23 mouse cellular contexts compared by ENCODE assay signal in genomic region chr3:17632484-17632883, GRCm38 (mm10).
"Had no signal": no experiment of that assay in that cellular context is flagged by ENCODE, and none has a peak within 500 bp of the region (broad histone marks: within the 10 kb centered on the region; RNA-seq: fewer than 3 reads in every experiment).

No protein-coding gene starts in this region.

- H3K9ac ChIP-seq: limb, embryonic 13.5 days; liver, embryonic 12.5 days; liver, embryonic 15.5 days; lung, embryonic 15.5 days; neural tube, embryonic 13.5 days; stomach, embryonic 15.5 days had no signal

- H3K4me1 ChIP-seq: limb, embryonic 10.5 days; limb, embryonic 13.5 days; liver, embryonic 12.5 days; liver, embryonic 15.5 days; lung, embryonic 15.5 days; megakaryocyte, embryonic 14.5 days; midbrain, embryonic 10.5 days; neural tube, embryonic 13.5 days; stomach, embryonic 15.5 days had no signal

- H3K9me3 ChIP-seq: limb, embryonic 10.5 days; limb, embryonic 13.5 days; liver, embryonic 12.5 days; liver, embryonic 15.5 days; lung, embryonic 15.5 days; megakaryocyte, embryonic 14.5 days; midbrain, embryonic 10.5 days; neural tube, embryonic 13.5 days; stomach, embryonic 15.5 days had no signal

- DNase-seq: kidney, adult 2 months; kidney, postnatal 25 days; layer of hippocampus, adult 9-11 months; liver; lung, adult 18-20 months; lung, postnatal 10 days; lung, postnatal 36 days; retina, postnatal 1 day; right cerebral cortex, postnatal 25 days; spleen, adult 18-20 months; thymus, postnatal 36 days had no signal

- H3K4me3 ChIP-seq: layer of hippocampus, adult 2 months; limb, embryonic 10.5 days; limb, embryonic 13.5 days; liver, embryonic 12.5 days; liver, embryonic 15.5 days; lung, embryonic 15.5 days; megakaryocyte, embryonic 14.5 days; midbrain, embryonic 10.5 days; myocyte; neural tube, embryonic 13.5 days; stomach, embryonic 15.5 days had no signal

- ATAC-seq: liver, embryonic 12.5 days had no signal

- H3K27me3 ChIP-seq: limb, embryonic 13.5 days; liver, embryonic 12.5 days; liver, embryonic 15.5 days; lung, embryonic 15.5 days; megakaryocyte, embryonic 14.5 days; neural tube, embryonic 13.5 days; stomach, embryonic 15.5 days had no signal

- H3K4me2 ChIP-seq: limb, embryonic 13.5 days; liver, embryonic 12.5 days; liver, embryonic 15.5 days; lung, embryonic 15.5 days; neural tube, embryonic 13.5 days; stomach, embryonic 15.5 days had no signal

- H3K36me3 ChIP-seq: limb, embryonic 10.5 days; limb, embryonic 13.5 days; liver, embryonic 12.5 days; liver, embryonic 15.5 days; lung, embryonic 15.5 days; midbrain, embryonic 10.5 days; neural tube, embryonic 13.5 days; stomach, embryonic 15.5 days had no signal

- H3K27ac ChIP-seq: kidney, postnatal 0 days; layer of hippocampus, adult 2 months; limb, embryonic 10.5 days; limb, embryonic 13.5 days; liver, embryonic 12.5 days; liver, embryonic 15.5 days; lung, embryonic 15.5 days; midbrain, embryonic 10.5 days; neural tube, embryonic 13.5 days; stomach, embryonic 15.5 days had no signal
